Mouse (Mus musculus) gonadal fat pad, adult 2 months (tissue): ENCODE results near the gene Arid1b. TPM values are rescaled to one million over a fixed set of nuclear protein-coding genes. Genes with fewer than 3 reads are reported as not detected.

ENCODE experiments used
- DNase-seq: peaks from one replicate; pipeline ENCODE4 v3.0.0-alpha.2; 2012; ENCODE audit warnings: low read depth
- polyA plus RNA-seq: library from polyadenylated mRNA; depleted of rRNA; stranded (reverse); fragments of >200 nt; gene quantifications from 2 replicates; pipeline ENCODE4 v1.2.3, GENCODE M21; 2012; rRNA removed

Arid1b gene
- polyA plus RNA-seq, result 23.2 and 34.2 TPM in 2 replicates

- DNase-seq, result no peak
These were observed at the start of gene Arid1b for GRCm38 (mm10) chr17:4993840-4994503. Arid1b (plus strand) TSS chr17:4994332.

DNA sequence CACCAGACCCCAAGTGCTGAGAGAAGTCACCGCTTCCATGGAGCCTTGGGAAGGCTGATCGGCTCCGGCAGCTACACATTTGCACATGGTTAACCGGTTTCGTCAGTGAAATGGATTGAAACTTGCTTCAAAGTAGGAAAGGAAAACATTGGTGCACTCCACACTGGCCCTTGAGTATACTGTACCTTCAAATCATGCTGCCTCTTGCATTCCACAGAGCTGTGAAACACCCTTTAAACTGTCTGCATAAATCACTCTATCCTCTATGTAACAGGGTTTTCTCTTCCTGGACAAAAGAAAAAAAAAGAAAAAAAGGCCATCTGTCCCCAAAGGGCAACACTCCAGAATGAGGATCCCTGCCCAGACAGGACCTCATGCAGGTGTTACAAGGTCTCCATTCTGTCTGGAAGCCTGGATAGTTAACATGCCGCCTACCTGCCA lies 48.8 kb upstream of the Arid1b start:
- no peak for DNase-seq

GRCm38 (mm10) chr17:4945871-4946331 lies 48.2 kb upstream of the Arid1b start:
- DNase-seq, result peak; percentile 75

DNA sequence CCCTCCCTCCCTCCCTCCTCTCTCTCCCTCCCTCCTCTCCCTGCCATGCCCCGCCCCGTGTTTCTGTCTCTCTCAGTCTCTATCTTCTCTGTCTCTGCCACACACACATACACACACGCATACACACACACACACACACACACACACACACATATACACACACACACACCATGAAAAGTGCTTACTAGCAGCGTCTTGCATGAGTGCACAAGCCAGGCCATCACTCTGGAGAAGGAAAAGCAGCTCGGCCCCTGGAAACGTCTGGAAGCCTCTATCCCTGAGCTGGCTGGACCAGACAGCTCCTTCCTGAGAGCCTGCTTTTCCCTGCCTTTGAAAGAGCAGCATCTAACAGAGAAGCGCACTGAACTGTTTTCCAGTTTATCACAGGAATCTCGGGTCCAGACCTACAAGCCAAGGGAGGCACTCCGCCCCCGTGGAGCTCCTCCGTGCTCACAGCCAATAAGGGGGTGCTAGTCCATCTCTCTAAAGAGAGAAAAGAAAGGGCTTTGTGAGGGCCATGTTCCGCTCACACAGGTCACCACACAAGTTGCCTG lies 47.6 kb upstream of the Arid1b start:
- no peak for DNase-seq

DNA sequence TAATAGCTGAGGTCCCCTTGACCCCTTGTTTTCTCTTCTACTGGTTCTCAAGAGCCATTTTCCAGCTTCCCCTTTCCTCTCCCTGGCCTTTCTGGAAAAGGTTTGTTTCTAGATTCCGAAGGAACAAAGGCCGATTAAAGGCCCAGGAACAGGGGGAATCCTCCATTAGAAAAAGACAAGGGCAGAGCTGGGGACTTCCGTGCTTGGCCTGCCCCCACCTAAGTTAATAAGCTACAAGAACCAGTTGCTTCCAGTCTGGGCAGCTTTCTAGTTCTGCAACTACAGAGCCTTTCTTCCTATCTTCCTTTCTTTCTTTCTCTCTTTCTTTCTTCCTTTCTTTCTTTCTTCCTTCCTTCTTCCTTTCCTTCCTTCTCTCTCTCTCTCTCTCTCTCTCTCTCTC lies 47.1 kb upstream of the Arid1b start:
- DNase-seq, result no peak

- peak; percentile 91 for DNase-seq
These were observed 46.7 kb upstream of the Arid1b start for GRCm38 (mm10) chr17:4947439-4947838.

DNA sequence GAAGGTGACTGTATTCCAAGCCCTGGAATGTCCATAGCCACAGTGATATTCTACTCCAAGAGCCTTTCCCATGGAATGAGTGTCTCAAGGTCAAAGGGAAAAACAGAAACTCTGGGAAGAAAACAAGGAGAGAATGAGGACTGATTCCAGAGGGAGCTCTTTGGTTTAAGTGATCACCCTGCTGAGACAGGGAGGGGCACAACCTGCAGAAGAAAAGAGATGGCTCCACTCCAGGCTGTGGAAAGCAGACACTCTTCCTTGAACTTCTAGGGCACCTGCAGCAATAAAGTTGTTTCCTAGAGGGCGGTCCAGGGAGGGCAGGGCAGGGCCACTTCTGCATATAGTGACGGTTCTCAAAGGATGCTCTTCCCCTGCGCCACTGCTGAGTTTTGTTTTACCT lies 45.6 kb upstream of the Arid1b start:
- DNase-seq, result no peak

GRCm38 (mm10) chr17:4954431-4954830 lies 39.7 kb upstream of the Arid1b start:
- no peak for DNase-seq

DNA sequence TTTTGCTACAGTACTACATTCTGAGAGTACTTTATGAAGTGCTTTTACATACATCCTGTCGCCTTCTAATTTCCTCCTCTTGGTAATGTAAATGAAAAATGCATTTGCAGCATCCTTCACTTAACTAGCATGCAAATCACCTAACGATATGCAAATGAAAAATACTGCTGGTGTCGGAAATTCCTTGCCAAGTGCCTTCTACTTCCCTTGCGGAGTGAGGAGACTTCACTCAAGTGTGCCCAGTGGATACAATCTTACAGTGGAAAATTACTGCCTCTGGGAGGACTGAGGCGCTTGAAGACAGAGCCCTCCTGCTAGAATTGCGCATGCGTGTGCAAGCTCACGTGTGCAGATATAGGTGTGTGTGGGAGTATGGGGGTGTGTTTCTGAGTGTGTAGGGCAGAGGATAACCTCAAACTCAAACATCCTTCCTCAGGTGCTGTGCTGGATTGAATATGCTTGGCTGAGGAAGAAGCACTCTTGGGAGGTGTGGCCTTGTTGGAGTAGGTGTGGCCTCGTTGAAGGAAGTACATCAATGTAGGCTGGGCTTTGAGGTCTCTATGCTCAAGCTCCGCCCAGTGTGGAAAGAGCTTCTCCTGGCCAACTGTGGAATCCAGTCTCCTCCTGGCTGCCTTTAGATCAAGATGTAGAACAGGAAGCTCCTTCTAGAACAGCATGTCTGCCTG lies 29.8 kb upstream of the Arid1b start:
- DNase-seq, result no peak

DNA sequence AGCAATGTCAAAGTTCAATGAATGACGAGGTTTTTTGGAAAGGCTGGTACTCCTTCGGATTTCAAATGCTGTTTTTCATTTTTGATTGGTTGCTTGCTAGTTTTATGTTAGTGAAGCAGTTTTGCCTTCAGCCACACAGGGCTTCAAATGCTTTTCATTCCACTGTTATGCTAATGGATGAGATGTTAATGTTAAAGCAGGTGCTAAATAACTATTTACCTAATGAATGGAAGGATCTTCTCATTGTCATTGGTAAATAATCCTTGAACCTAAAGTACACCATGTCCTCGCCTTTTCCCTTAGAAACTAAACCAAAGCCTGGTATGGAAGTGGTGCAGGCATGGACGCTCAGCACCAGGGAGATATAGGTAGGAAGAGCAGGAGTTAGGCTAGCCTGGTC lies 26.9 kb upstream of the Arid1b start:
- DNase-seq, result no peak

- DNase-seq, result no peak
These were observed 26.1 kb upstream of the Arid1b start for GRCm38 (mm10) chr17:4968035-4968434.

GRCm38 (mm10) chr17:4968878-4969277 lies 25.3 kb upstream of the Arid1b start:
- DNase-seq, result no peak

- DNase-seq, result no peak
These were observed 21.9 kb upstream of the Arid1b start for GRCm38 (mm10) chr17:4972261-4972660.

DNA sequence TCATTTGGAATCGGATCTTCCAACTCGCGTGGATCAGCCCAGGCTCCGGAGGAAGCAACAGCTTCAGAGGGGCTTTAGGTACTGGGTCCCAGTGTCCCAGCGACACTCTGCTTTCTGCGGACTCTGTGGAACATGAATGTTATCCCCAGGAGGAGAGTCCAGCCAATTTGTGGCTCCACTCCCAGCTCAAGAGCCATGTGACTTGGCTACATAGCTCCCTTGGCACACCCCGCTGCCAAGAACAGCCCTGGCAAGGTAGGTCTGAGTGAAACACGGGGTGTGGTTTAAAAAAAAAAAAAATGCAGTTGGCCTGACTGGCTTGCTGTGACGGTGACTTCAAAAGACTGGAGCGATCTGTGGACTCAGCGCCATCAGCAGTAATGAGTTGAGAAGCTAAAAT lies 19.4 kb upstream of the Arid1b start:
- DNase-seq, result peak; percentile 89

- DNase-seq, result no peak
These were observed 14.0 kb upstream of the Arid1b start for GRCm38 (mm10) chr17:4980151-4980550.

GRCm38 (mm10) chr17:4982819-4983218 lies 11.3 kb upstream of the Arid1b start:
- DNase-seq, result no peak

GRCm38 (mm10) chr17:4984691-4985090 lies 9.4 kb upstream of the Arid1b start:
- DNase-seq, result no peak

GRCm38 (mm10) chr17:4990911-4991560 lies 3.1 kb upstream of the Arid1b start:
- no peak for DNase-seq

DNA sequence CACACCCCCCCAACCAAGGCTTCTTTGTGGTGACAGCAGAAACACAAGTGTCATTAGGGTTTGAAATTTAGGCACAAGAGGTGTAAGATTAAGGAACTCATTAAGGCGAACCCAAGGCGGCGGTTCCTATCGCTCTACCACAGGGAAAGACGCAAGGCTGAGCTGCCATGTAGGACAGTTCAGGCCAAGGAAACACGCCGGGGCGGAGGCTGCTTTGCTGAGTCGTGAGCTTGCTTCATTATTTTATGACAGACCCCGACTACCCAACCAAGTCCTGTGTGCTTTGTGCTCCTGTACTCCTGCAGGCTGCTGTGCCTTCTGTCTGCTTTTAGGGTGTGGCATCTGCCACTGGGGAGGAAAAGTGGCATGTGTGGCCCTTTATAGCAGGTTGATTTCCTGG lies 2.5 kb upstream of the Arid1b start:
- no peak for DNase-seq

- DNase-seq, result no peak
These were observed 664 bp upstream of the Arid1b start for GRCm38 (mm10) chr17:4993497-4993839.

DNA sequence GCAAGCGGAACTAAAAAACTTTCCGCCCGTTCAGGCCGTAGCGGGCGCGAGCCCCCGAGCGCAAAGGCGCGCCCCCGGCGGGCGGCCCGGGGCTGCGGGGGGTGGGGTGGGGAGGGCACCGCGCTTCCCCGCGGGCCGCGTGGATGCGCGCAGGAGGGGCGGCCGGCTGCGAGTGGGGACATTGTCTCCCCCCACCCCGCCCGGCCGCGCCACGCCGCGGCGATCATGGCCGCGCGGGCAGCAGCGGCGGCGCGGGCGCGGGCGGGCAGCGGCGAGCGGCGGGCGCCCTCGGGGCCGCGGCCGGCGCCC lies 326 bp downstream of the Arid1b start:
- no peak for DNase-seq

DNA sequence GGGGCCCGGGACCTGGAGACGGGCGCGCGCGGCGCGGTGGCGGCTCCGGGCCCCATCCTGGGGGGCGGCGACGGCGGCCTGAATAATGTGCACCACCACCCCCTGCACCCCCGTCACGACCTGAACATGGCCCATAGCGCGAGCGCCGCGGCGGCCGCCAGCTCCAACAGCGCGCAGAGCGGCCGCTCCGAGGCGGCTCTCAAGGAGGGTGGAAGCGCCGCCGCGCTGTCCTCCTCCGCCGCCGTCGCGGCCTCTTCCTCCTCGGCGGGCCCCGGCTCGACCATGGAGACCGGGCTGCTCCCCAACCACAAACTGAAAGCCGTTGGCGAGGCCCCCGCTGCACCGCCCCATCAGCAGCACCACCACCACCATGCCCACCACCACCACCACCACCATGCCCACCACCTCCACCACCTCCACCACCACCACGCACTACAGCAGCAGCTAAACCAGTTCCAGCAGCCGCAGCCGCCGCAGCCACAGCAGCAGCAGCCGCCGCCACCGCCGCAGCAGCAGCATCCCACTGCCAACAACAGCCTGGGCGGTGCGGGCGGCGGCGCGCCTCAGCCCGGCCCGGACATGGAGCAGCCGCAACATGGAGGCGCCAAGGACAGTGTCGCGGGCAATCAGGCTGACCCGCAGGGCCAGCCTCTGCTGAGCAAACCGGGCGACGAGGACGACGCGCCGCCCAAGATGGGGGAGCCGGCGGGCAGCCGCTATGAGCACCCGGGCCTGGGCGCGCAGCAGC lies 855 bp downstream of the Arid1b start:
- no peak for DNase-seq
